Mouse (Mus musculus) small intestine, adult 2 months (tissue): ENCODE measurements around the gene Cdc73.

Experiments used
- CTCF ChIP-seq: fragments of 200-500 bp; IDR thresholded peaks from 2 replicates; pipeline ENCODE4 v1.5.1; 2012; ENCODE audit warnings: low read depth, mild to moderate bottlenecking, control low read depth, inconsistent platforms, low read length, moderate library complexity, mixed read lengths; ENCODE audit not compliant: insufficient replicate concordance, insufficient read length; ENCODE audit errors: extremely low read depth
- POLR2A ChIP-seq: fragments of 200-500 bp; IDR thresholded peaks from 2 replicates; pipeline ENCODE4 v1.6.1; 2012; ENCODE audit warnings: low read depth, mild to moderate bottlenecking, control low read depth, inconsistent platforms, low read length, moderate library complexity

DNA sequence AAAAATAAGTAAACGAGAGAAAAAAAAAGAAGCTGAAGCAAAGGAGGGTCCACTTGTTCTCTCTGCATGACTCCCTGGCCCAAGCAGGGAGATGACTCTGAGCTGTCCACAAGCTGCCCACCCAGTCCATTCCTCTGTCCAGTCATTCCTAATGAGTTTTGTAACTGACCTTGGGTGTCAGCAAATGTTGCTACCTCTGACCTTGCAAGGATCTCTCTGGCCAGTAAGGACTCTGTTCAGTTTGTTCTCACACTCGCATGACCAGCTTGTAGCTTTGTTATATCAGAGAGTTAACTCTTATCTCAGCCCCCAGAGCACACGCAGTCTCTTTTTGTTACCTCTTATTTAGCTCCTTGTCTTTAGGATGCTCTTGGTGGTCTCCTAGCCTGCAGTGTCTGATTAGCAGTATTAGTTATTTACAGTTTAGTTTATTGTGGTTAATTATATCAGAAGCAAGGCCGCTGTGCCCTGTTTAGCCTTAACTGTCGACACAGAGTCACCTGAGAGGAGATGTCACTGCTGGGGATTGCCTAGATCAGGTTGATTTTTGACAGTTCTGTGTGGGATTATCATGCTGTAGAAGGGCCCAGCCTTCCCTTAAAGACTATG lies 21.9 kb upstream of the Cdc73 start:
- TF ChIP-seq CTCF = no peak
- no peak for TF ChIP-seq POLR2A
